Mouse (Mus musculus) megakaryocyte-erythroid progenitor cell, adult 5 weeks (primary cell): ENCODE data around the gene Osbpl5. TPM values are rescaled to one million over a fixed set of nuclear protein-coding genes. Genes with fewer than 3 reads are reported as not detected.

ENCODE experiments used
- polyA plus RNA-seq: library from polyadenylated mRNA; stranded (reverse); fragments of >175 nt; gene quantifications from 2 replicates; pipeline ENCODE4 v1.2.3, GENCODE M21; 2012

Osbpl5 gene
- 5.4 and 10.7 TPM in 2 replicates for polyA plus RNA-seq

DNA sequence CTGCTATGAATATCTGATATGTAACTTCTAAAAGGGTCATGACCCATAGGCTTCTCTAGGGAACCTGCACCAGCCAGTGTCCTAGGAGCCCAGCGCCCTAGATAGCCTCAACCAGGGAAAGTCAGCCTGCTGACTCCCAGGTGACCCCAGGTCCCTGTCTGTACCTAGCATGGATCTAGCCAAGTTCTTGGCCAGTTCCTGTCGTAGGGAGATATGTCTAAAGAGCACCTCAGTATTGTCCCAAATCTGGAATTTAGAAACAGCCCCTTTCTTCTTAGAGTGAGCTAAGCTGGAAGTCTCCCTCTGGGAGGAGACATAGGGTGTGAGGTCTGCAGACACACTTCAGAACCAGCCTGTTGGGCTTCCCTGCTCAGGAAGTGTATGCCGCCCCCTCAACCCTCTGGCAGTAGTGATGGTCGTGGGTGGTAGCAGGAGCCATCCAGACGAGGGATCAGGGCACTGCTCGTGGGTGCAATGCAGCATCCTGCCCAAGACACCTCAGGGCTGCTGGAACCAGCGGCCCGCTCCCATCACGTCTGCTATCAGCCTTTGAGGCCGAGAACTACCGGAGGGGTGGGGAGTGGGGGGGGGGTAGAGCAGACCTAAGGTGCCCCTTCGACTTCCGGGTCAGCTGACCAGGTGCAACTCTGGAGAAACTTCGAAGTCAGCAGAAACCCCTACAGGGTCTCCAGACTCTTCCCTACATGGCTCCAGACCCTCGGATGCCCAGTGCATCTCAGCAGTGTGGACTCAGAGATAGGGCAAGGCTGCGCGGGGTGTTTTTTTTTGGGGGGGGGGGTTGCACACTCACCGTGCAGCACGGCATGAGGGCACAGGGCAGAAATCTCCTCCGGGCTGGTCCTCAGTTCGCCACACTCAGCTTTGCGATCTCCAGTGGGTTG lies at the start of gene Osbpl5:
Gene Osbpl5, minus strand, starts transcription at position 861 of the 902 bp plus-strand sequence.

DNA sequence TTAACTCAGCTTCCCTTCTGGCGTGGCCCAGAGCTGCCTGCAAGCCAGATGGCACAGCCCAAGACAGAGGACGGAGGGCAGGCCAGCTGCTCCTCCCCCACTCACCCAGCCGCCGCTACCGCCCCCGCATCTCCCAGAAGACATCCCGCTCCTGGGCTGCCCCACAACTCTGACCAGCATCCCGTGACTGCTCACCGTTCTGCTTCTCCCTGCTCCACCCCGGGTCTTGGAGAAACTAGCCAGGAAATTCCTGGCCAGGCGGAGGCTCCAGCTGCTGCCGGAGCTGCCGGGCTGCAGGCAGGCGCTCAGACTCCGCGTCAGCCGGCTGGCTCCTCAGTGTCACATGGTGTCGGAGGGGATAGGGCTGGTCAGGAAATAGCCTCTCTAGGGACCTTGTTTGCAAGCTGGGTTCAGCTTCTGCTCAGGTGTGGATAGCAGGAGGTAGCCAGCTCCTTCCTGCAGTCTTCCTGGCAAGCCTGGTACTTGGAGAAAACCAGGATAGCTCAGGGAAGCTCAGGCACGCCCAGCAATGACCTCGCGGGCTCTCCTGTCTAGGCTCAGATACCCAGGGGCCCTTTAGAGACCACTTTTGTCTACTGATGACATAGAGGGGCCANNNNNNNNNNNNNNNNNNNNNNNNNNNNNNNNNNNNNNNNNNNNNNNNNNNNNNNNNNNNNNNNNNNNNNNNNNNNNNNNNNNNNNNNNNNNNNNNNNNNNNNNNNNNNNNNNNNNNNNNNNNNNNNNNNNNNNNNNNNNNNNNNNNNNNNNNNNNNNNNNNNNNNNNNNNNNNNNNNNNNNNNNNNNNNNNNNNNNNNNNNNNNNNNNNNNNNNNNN lies 27.4 kb upstream of the Osbpl5 start, which contains the start of gene Mrgpre:
Gene Mrgpre, minus strand, starts transcription at position 505 of the 834 bp plus-strand sequence.

DNA sequence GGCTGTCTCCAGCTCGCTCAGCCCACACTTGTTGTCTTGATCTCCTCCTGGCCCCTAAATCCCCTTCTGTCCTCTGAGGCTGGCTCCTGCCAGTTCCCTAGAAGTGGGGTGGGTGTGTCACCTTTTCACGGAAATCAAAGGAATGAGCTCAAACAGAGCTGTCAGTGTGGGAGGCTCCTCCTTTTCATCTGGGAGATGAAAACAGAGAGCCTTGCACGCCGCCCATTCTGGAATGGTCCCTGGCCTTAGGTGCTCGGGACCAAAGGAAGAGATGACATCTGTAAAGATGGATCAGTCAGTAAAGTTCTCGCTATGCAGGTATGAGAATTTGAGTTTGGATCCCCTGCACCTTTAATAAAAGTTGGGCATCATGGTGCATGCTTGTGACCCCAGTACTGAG lies 10.1 kb upstream of the Osbpl5 start, which contains the start of gene Mrgprg:
Gene Mrgprg, minus strand, starts transcription at position 101 of the 400 bp plus-strand sequence.

DNA sequence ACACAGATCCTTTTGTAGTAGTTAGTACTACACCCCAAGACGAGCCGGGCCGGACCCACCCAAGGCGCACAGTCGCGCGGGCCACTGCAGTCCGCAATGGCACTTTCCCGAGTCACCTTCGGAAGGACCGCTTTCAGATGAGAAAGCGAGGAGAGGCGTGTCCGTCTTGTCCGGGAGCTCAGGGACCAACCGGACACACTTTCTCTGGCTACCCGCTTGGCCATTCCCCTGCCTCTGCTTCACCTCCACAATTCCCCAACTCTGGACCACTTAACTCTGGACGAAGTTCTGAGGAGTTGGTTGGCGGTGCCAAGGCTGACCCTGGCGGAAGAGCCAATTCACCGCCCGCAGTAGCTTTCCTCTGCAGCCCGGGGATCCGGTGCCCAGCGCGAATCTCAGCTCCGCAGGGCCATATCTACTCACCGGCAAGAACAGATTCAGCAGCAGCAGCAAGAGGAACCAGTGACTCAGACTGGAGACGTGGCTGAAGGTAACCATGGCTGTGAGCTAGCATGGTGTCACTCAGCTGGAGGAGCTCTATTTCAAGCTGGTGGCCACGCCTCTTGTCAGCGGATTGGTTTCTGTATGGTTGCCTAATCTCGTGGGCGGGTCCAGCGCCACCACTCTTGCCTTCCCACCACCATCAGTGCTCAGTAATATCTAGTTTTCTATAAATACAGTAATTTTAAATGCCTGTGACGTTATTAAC lies 71.3 kb downstream of the Osbpl5 start, which contains the start of gene Tnfrsf23:
Gene Tnfrsf23, minus strand, starts transcription at position 514 of the 709 bp plus-strand sequence.

DNA sequence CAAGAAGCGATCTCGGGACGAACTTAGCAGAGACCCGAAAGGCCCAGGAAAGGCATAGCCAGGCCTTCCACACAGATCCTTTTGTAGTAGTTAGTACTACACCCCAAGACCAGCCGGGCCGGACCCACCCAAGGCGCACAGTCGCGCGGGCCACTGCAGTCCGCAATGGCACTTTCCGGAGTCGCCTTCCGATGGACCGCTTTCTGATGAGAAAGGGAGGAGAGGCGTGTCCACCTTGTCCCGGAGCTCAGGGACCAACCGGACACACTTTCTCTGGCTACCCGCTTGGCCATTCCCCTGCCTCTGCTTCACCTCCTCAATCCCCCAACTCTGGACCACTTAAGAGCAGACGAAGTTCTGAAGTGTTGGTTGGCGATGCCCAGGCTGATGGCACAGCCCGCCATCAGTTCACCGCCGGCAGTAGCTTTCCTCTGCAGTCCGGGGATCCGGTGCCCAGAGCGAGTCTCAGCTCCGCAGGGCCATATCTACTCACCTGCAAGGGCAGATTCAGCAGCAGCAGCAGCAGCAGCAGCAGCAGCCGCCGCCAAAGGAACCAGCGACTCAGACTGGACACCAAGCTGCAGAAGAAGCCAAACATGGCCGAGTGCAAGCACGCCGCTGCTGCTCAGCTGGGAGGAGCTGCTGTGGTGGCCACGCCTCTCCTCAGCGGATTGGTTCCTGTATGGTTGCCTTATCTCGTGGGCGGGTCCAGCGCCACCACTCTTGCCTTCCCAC lies 107.6 kb downstream of the Osbpl5 start, which contains the start of gene Tnfrsf22:
Gene Tnfrsf22, minus strand, starts transcription at position 628 of the 735 bp plus-strand sequence.

Other genes with a start within 250 kb of the Osbpl5 start
- gene Nap1l4, start 207.9 kb downstream of the Osbpl5 start, polyA plus RNA-seq, result 78.0 and 81.9 TPM in 2 replicates
- gene Cars, start 156.9 kb downstream of the Osbpl5 start, polyA plus RNA-seq, result 31.6 and 36.1 TPM in 2 replicates
- gene Tnfrsf26, start 128.3 kb downstream of the Osbpl5 start, polyA plus RNA-seq, result 0.32 and 0.41 TPM in 2 replicates
- 0.43 and 0.58 TPM in 2 replicates for gene Tnfrsf22, start 107.3 kb downstream of the Osbpl5 start, polyA plus RNA-seq
- 0.51 and 0.59 TPM in 2 replicates for gene Tnfrsf23, start 71.1 kb downstream of the Osbpl5 start, polyA plus RNA-seq
- not detected in 2 replicates for gene Mrgprg, start 10.0 kb upstream of the Osbpl5 start, polyA plus RNA-seq
- 1.2 and 1.6 TPM in 2 replicates for gene Mrgpre, start 27.5 kb upstream of the Osbpl5 start, polyA plus RNA-seq
- 3.5 TPM in 2 replicates for gene Nadsyn1, start 65.9 kb upstream of the Osbpl5 start, polyA plus RNA-seq
- gene Dhcr7, start 66.2 kb upstream of the Osbpl5 start, polyA plus RNA-seq, result 3.2 and 4.0 TPM in 2 replicates
- gene Gm498, start 109.9 kb upstream of the Osbpl5 start, polyA plus RNA-seq, result not detected in 2 replicates
- 0.02 and 0.34 TPM in 2 replicates for gene Shank2, start 244.9 kb upstream of the Osbpl5 start, polyA plus RNA-seq